17 mouse cellular contexts compared by ENCODE assay signal in the genomic region with DNA sequence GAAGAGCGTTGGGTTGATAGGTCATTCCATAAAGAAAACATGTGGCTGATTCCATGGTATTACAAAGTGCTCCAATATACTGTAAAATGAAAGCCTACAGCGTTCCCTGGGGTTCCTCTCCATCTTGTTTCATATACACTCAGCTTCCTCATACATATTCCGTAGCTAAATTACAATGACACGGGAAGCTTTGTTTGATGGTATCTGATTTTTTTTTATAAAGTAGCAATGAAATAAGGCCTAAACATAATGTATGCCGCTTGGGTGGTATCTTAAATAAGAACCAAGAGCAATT.
"Had no signal": no experiment of that assay in that cellular context is flagged by ENCODE, and none has a peak within 500 bp of the region (broad histone marks: within the 10 kb centered on the region; RNA-seq: fewer than 3 reads in every experiment).

No protein-coding gene starts in this region.

- H3K9ac ChIP-seq: limb, embryonic 12.5 days; limb, embryonic 15.5 days; liver, embryonic 14.5 days; liver, postnatal 0 days; lung, embryonic 14.5 days had no signal

- H3K27me3 ChIP-seq: limb, embryonic 12.5 days; limb, embryonic 15.5 days had no signal

- ATAC-seq: intestine, embryonic 16.5 days; liver, postnatal 0 days; lung, postnatal 0 days had no signal

- H3K36me3 ChIP-seq: limb, embryonic 12.5 days; limb, embryonic 15.5 days had no signal

- DNase-seq: kidney, adult 18-20 months; kidney, adult 9 months; kidney, postnatal 14 days; kidney, postnatal 4 days; left cerebral cortex, postnatal 4 days; liver, postnatal 0 days; lung, embryonic 14.5 days; retina, postnatal 1 day; thymus, adult 18-20 months; thymus, postnatal 36 days had no signal

- H3K4me2 ChIP-seq: limb, embryonic 15.5 days; liver, embryonic 11.5 days; lung, embryonic 14.5 days had no signal

- H3K27ac ChIP-seq: limb, embryonic 12.5 days; limb, embryonic 15.5 days; liver, embryonic 14.5 days; macrophage had no signal

- H3K4me1 ChIP-seq: limb, embryonic 12.5 days; limb, embryonic 15.5 days had no signal

- H3K9me3 ChIP-seq: limb, embryonic 15.5 days had no signal

- H3K4me3 ChIP-seq: limb, embryonic 12.5 days; limb, embryonic 15.5 days had no signal
